ENCODE assay signal across 20 mouse cellular contexts in the genomic region with DNA sequence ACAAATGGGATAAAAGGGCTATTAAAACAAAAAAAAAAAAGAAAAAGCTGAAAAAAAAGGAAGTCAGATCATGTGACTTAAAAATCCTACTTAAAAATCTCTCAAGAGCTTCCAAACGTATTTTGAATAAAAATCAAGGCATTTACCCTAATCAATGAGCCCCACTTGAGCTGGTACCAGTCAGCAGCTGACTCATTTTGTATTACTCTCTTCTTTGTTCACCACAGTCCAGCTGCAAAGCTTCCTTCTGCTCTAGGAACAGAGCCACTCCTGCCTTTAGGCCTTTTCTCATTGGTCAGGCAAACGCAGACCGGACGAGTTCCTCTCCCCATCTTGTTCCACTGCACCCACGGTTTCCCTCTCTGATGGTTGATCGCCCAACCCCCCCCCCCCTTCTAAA. TPM values are rescaled to one million over a fixed set of nuclear protein-coding genes. Genes with fewer than 3 reads are reported as not detected.
DNase-seq lines count a peak whose midpoint lies in the region; ATAC-seq and TF ChIP-seq lines count a peak whose summit lies in the region.
"Had no signal": no experiment of that assay in that cellular context is flagged by ENCODE, and none has a peak within 500 bp of the region (broad histone marks: within the 10 kb centered on the region; RNA-seq: fewer than 3 reads in every experiment).

No protein-coding gene starts in this region.

- DNase-seq in forebrain, embryonic 10.5 days (ENCODE audit: extremely low spot score, low spot score): no peak
- DNase-seq in heart, adult 11 months: peak; percentile 71
- DNase-seq in CH12.LX (ENCODE audit: extremely low read depth): peak; percentile 82
- DNase-seq in left cerebral cortex, adult 2 months (ENCODE audit: extremely low spot score in 1 of 2, low spot score in 2 of 2): no peak
- DNase-seq: adrenal gland, adult 2 months; adrenal gland, postnatal 25 days; cerebellum, adult 11-12 months; cerebellum, adult 9-10 months; cerebellum, postnatal 25 days; gastrocnemius, postnatal 25 days; heart, postnatal 10 days; heart, postnatal 4 days had no signal

- no peaks in the 10 kb centered on the region for H3K9me3 ChIP-seq in forebrain, embryonic 12.5 days
- no peaks in the 10 kb centered on the region for H3K9me3 ChIP-seq in forebrain, embryonic 10.5 days
- H3K9me3 ChIP-seq in heart, embryonic 12.5 days (replicated peaks): no peaks in the 10 kb centered on the region
- H3K9me3 ChIP-seq in CH12.LX (replicated peaks; ENCODE audit: low read length): peaks cover 4% of the 10 kb centered on the region
- H3K9me3 ChIP-seq in kidney, embryonic 14.5 days (ENCODE audit: control insufficient read depth, low read length): no peaks in the 10 kb centered on the region
- H3K9me3 ChIP-seq: embryonic facial prominence, embryonic 12.5 days; hindbrain, embryonic 12.5 days had no signal

- TF ChIP-seq POLR2A in CH12.LX (IDR thresholded peaks at IDR 0.05; ENCODE audit: low read depth, low read length): peak; percentile 34; the same call in 1 of the 2 replicates

- no peak for TF ChIP-seq CTCF in CH12.LX (conservative IDR thresholded peaks at IDR 0.05 in 1 of 2, IDR thresholded peaks at IDR 0.05 in 1 of 2; ENCODE audit: low read depth in 2 of 2, low read length in 2 of 2)
- TF ChIP-seq CTCF in left cerebral cortex, adult 2 months (IDR thresholded peaks at IDR 0.05): no peak

- H3K27me3 ChIP-seq in forebrain, embryonic 12.5 days: no peaks in the 10 kb centered on the region
- no peaks in the 10 kb centered on the region for H3K27me3 ChIP-seq in forebrain, embryonic 10.5 days (ENCODE audit: poor library complexity, severe bottlenecking)
- no peaks in the 10 kb centered on the region for H3K27me3 ChIP-seq in heart, embryonic 12.5 days (replicated peaks)
- H3K27me3 ChIP-seq in CH12.LX (replicated peaks): no peaks in the 10 kb centered on the region
- no peaks in the 10 kb centered on the region for H3K27me3 ChIP-seq in kidney, embryonic 14.5 days (ENCODE audit: control insufficient read depth, insufficient read depth, low read length)
- H3K27me3 ChIP-seq: embryonic facial prominence, embryonic 12.5 days; hindbrain, embryonic 12.5 days had no signal

- H3K27ac ChIP-seq in forebrain, embryonic 12.5 days: no peak overlapping the region
- H3K27ac ChIP-seq in forebrain, embryonic 10.5 days: no peak overlapping the region
- H3K27ac ChIP-seq in heart, embryonic 12.5 days (ENCODE audit: poor library complexity, severe bottlenecking): no peak overlapping the region
- H3K27ac ChIP-seq in CH12.LX (ENCODE audit: insufficient read depth, low read depth): no peak overlapping the region
- no peak overlapping the region for H3K27ac ChIP-seq in kidney, embryonic 14.5 days (ENCODE audit: low read depth, low read length)
- H3K27ac ChIP-seq in left cerebral cortex, adult 2 months: no peak overlapping the region; the same call in 1 of the 2 replicates
- H3K27ac ChIP-seq: embryonic facial prominence, embryonic 12.5 days; hindbrain, embryonic 12.5 days had no signal

- no peak overlapping the region for H3K4me3 ChIP-seq in forebrain, embryonic 12.5 days (replicated peaks)
- H3K4me3 ChIP-seq in forebrain, embryonic 10.5 days: no peak overlapping the region
- no peak overlapping the region for H3K4me3 ChIP-seq in heart, embryonic 12.5 days
- no peak overlapping the region for H3K4me3 ChIP-seq in CH12.LX (replicated peaks in 1 of 3; ENCODE audit: low read depth in 2 of 3, low read length in 2 of 3, poor library complexity in 1 of 3)
- H3K4me3 ChIP-seq in kidney, embryonic 14.5 days (ENCODE audit: low read length): no peak overlapping the region
- no peak overlapping the region for H3K4me3 ChIP-seq in left cerebral cortex, adult 2 months
- H3K4me3 ChIP-seq: embryonic facial prominence, embryonic 12.5 days; hindbrain, embryonic 12.5 days had no signal

- in situ Hi-C loops in CH12.LX (cut with MboI; ENCODE audit: low pct_ligation_motif_present, low pct_unique_long_range_greater_than_20kb, low sequenced_read_pairs): loop anchor here (5.0 to 25.0 kb wide), 3 partner anchors 243 to 1023 kb away; no protein-coding TSS in a partner anchor

- intact Hi-C loops in left cerebral cortex, adult 2 months (cut with DNase I): loop anchor here (5.0 kb wide), 1 partner anchor 243 kb away; no protein-coding TSS in a partner anchor

- H3K36me3 ChIP-seq in forebrain, embryonic 12.5 days (replicated peaks): no peaks in the 10 kb centered on the region
- H3K36me3 ChIP-seq in forebrain, embryonic 10.5 days (replicated peaks): no peaks in the 10 kb centered on the region; the same call in 1 of the 2 replicates
- no peaks in the 10 kb centered on the region for H3K36me3 ChIP-seq in heart, embryonic 12.5 days
- peaks cover 2 to 23% of the 10 kb centered on the region in 2 experiments for H3K36me3 ChIP-seq in CH12.LX (replicated peaks in 1 of 2; ENCODE audit: control insufficient read depth in 1 of 2, insufficient read depth in 1 of 2, low read length in 1 of 2)
- H3K36me3 ChIP-seq in kidney, embryonic 14.5 days (ENCODE audit: control insufficient read depth, insufficient read depth, low read length): no peaks in the 10 kb centered on the region
- H3K36me3 ChIP-seq: embryonic facial prominence, embryonic 12.5 days; hindbrain, embryonic 12.5 days had no signal

- H3K4me1 ChIP-seq in forebrain, embryonic 12.5 days: peaks cover 4% of the 10 kb centered on the region; the same call in 1 of the 2 replicates
- H3K4me1 ChIP-seq in forebrain, embryonic 10.5 days: peaks cover 4% of the 10 kb centered on the region; the same call in 1 of the 2 replicates
- H3K4me1 ChIP-seq in heart, embryonic 12.5 days (replicated peaks): peaks cover 12% of the 10 kb centered on the region
- peaks cover 11 to 31% of the 10 kb centered on the region in 2 experiments for H3K4me1 ChIP-seq in CH12.LX (ENCODE audit: control insufficient read depth in 1 of 2, insufficient read depth in 2 of 2)
- H3K4me1 ChIP-seq in kidney, embryonic 14.5 days (ENCODE audit: control insufficient read depth, insufficient read depth, low read length): no peaks in the 10 kb centered on the region

- no peak for TF ChIP-seq RAD21 in CH12.LX (IDR thresholded peaks at IDR 0.05; ENCODE audit: low read depth, low read length)

- dilution Hi-C loops in CH12.LX (cut with MboI; ENCODE audit: extremely low pct_ligation_motif_present, extremely low pct_unique_long_range_greater_than_20kb, low sequenced_read_pairs): no loop called here

- no peak overlapping the region for H3K4me2 ChIP-seq in forebrain, embryonic 12.5 days
- H3K4me2 ChIP-seq in heart, embryonic 12.5 days: no peak overlapping the region
- peak overlapping the region; percentile 44; the same call in 1 of the 2 replicates for H3K4me2 ChIP-seq in CH12.LX (ENCODE audit: insufficient read depth, low read depth, poor library complexity, severe bottlenecking)
- no peak overlapping the region for H3K4me2 ChIP-seq in kidney, embryonic 14.5 days (replicated peaks; ENCODE audit: low read depth, low read length)
- H3K4me2 ChIP-seq: embryonic facial prominence, embryonic 12.5 days; hindbrain, embryonic 12.5 days had no signal

- peak; percentile 60; the same call in 1 of the 2 replicates for TF ChIP-seq EP300 in CH12.LX (IDR thresholded peaks at IDR 0.05; ENCODE audit: low read length)

- H3K79me2 ChIP-seq in CH12.LX (replicated peaks; ENCODE audit: control insufficient read depth, extremely low read depth, insufficient read depth, poor library complexity, severe bottlenecking): peaks cover 2% of the 10 kb centered on the region; the same call in 1 of the 2 replicates

- H3K9ac ChIP-seq in forebrain, embryonic 12.5 days: no peak overlapping the region
- no peak overlapping the region for H3K9ac ChIP-seq in heart, embryonic 12.5 days
- no peak overlapping the region for H3K9ac ChIP-seq in CH12.LX (ENCODE audit: insufficient read depth, low read depth)
- no peak overlapping the region for H3K9ac ChIP-seq in kidney, embryonic 14.5 days (ENCODE audit: low read depth, low read length)
- H3K9ac ChIP-seq: embryonic facial prominence, embryonic 12.5 days; hindbrain, embryonic 12.5 days had no signal

- 61% methylated on average over 6 of the region's 6 CpGs for WGBS in forebrain, embryonic 12.5 days
- WGBS in forebrain, embryonic 10.5 days: 87% methylated on average over 6 of the region's 6 CpGs
- 75% methylated on average over 6 of the region's 6 CpGs for WGBS in heart, embryonic 12.5 days
- 83% methylated on average over 6 of the region's 6 CpGs for WGBS in kidney, embryonic 14.5 days

- ATAC-seq in forebrain, embryonic 12.5 days (ENCODE audit: low FRiP score): peak; percentile 53; the same call in 1 of the 2 replicates
- ATAC-seq in heart, embryonic 12.5 days (ENCODE audit: insufficient number of reproducible peaks, low FRiP score): no peak
- ATAC-seq in kidney, embryonic 14.5 days (ENCODE audit: low FRiP score, low TSS enrichment): no peak
- ATAC-seq: hindbrain, embryonic 16.5 days; inflammation-experienced regulatory T-cells, adult 6 months; intestine, postnatal 0 days had no signal

TF ChIP-seq in CH12.LX, 34 proteins besides CTCF, POLR2A, EP300 and RAD21 (continues in another document):
- TF ChIP-seq CHD2 (IDR thresholded peaks at IDR 0.05; ENCODE audit: low read length): peak; percentile 40; the same call in 1 of the 2 replicates
- TF ChIP-seq MYC (IDR thresholded peaks at IDR 0.05; ENCODE audit: low read depth, low read length): 0 out of 2 replicates have a peak, but pooled peaks have one; percentile 47
- TF ChIP-seq MXI1 (IDR thresholded peaks at IDR 0.05; ENCODE audit: low read depth, low read length): 0 out of 2 replicates have a peak, but pooled peaks have one; percentile 49
- TF ChIP-seq IRF4 (IDR thresholded peaks at IDR 0.05; ENCODE audit: low read depth, low read length): peak; percentile 57

RNA-seq across cellular contexts. Expression of gene Ndufaf2, which starts 22.8 kb away (rescaled TPM):
- 96.1 and 99.3 TPM in 2 replicates for polyA plus RNA-seq in forebrain, embryonic 12.5 days (2016; fragmentation: Nextera tagmentation; extraction: Ambion mirVana)
- 103 and 105 TPM in 2 replicates for polyA plus RNA-seq in forebrain, embryonic 10.5 days (2016; fragmentation: Nextera tagmentation; extraction: Ambion mirVana)
- 62.3 and 64.0 TPM in 2 replicates for polyA plus RNA-seq in heart, embryonic 12.5 days (2016; fragmentation: Nextera tagmentation; extraction: Ambion mirVana)
- total RNA-seq in CH12.LX (2012; rRNA removed) (51.2 and 65.9 TPM in 2 replicates), CH12.LX (2014; rRNA removed) (37.1 and 55.3 TPM in 2 replicates)
- 117 and 161 TPM in 2 replicates for polyA plus RNA-seq in CH12.LX (2012; ENCODE audit: insufficient read length, low read depth)
- 80.4 and 113 TPM in 2 replicates for polyA plus RNA-seq in kidney, embryonic 14.5 days (2014; fragmentation: Nextera tagmentation; extraction: Ambion mirVana)
- total RNA-seq in left cerebral cortex, adult 2 months (2021): 10 to 100 TPM; 21.1 to 27.2 TPM

RNA-seq across cellular contexts. Expression of gene Ercc8, which starts 22.9 kb away (rescaled TPM):
- 23.0 and 24.0 TPM in 2 replicates for polyA plus RNA-seq in forebrain, embryonic 12.5 days (2016; fragmentation: Nextera tagmentation; extraction: Ambion mirVana)
- 25.3 and 25.6 TPM in 2 replicates for polyA plus RNA-seq in forebrain, embryonic 10.5 days (2016; fragmentation: Nextera tagmentation; extraction: Ambion mirVana)
- 10.2 and 12.5 TPM in 2 replicates for polyA plus RNA-seq in heart, embryonic 12.5 days (2016; fragmentation: Nextera tagmentation; extraction: Ambion mirVana)
- total RNA-seq in CH12.LX (2012; rRNA removed) (20.0 and 27.1 TPM in 2 replicates), CH12.LX (2014; rRNA removed) (29.4 and 32.2 TPM in 2 replicates)
- 20.7 and 23.0 TPM in 2 replicates for polyA plus RNA-seq in CH12.LX (2012; ENCODE audit: insufficient read length, low read depth)
- polyA plus RNA-seq in kidney, embryonic 14.5 days (2014; fragmentation: Nextera tagmentation; extraction: Ambion mirVana): 20.0 and 20.4 TPM in 2 replicates
- total RNA-seq in left cerebral cortex, adult 2 months (2021): 10 to 100 TPM; 17.5 to 19.9 TPM

Comparison
In these comparisons a context has a peak if more than half of its experiments do, and no peak if none do; other contexts are left out.
1. DNase-seq: peak in heart, adult 11 months (single experiment) and CH12.LX (single experiment); none in forebrain, embryonic 10.5 days (single experiment) and left cerebral cortex, adult 2 months (0 of 2).